Mouse (Mus musculus) stomach, embryonic 16.5 days (tissue): Measurements from ENCODE around the gene Tpsg1. TPM values are rescaled to one million over a fixed set of nuclear protein-coding genes. Genes with fewer than 3 reads are reported as not detected.

Source experiments
- ATAC-seq: fragments of 200-750 bp; cut with Nextera tagmentation; 2 replicates; pipeline ENCODE4 v1.8.0; 2017; ENCODE audit warnings: moderate number of reproducible peaks, moderate TSS enrichment; ENCODE audit not compliant: insufficient read depth, low FRiP score
- H3K27ac ChIP-seq: fragments of 300-500 bp; sonication (generic); 2 replicates; pipeline ENCODE4 v1.5.1; 2014; ENCODE audit warnings: low read length
- H3K27me3 ChIP-seq: fragments of 300-500 bp; sonication (generic); 2 replicates; pipeline ENCODE4 v1.6.1; 2014; ENCODE audit warnings: low read length, control low read depth, mixed read lengths; ENCODE audit not compliant: control insufficient read depth, insufficient read depth
- H3K36me3 ChIP-seq: fragments of 300-500 bp; sonication (generic); 2 replicates; pipeline ENCODE4 v1.6.1; 2014; ENCODE audit warnings: low read length; ENCODE audit not compliant: control insufficient read depth, insufficient read depth
- H3K4me1 ChIP-seq: fragments of 300-500 bp; sonication (generic); 2 replicates; pipeline ENCODE4 v1.6.1; 2014; ENCODE audit warnings: low read length, control low read depth, mixed read lengths; ENCODE audit not compliant: control insufficient read depth, insufficient read depth
- H3K4me2 ChIP-seq: fragments of 300-500 bp; sonication (generic); 2 replicates; pipeline ENCODE4 v1.6.1; 2014; ENCODE audit warnings: low read depth, low read length, mixed read lengths
- H3K4me3 ChIP-seq: fragments of 300-500 bp; sonication (generic); replicated peaks from 2 replicates; pipeline ENCODE4 v1.5.1; 2014; ENCODE audit warnings: mild to moderate bottlenecking, low read length
- H3K9ac ChIP-seq: fragments of 300-500 bp; sonication (generic); 2 replicates; pipeline ENCODE4 v1.6.1; 2014; ENCODE audit warnings: low read length
- H3K9me3 ChIP-seq: fragments of 300-500 bp; sonication (generic); replicated peaks from 2 replicates; pipeline ENCODE4 v1.6.1; 2016; ENCODE audit warnings: low read length, control low read depth; ENCODE audit not compliant: control insufficient read depth
- WGBS: fragments of 180-500 bp; shearing (Covaris S2); extraction: QIAGEN DNeasy Blood & Tissue Kit; methylation state at CpG from one replicate; pipeline ENCODE4 v1.1.7; 2014; 5-methylcytosine and 5-hydroxymethylcytosine counted together
- polyA plus RNA-seq: library from polyadenylated mRNA; unstranded; fragments of >200 nt; fragmentation: Nextera tagmentation; extraction: Ambion mirVana; gene quantifications from 2 replicates; pipeline ENCODE4 v1.2.1, GENCODE M21; 2015

Gene Tpsg1
- polyA plus RNA-seq, 1 experiment from 2014 or later: 3.5 TPM

DNA sequence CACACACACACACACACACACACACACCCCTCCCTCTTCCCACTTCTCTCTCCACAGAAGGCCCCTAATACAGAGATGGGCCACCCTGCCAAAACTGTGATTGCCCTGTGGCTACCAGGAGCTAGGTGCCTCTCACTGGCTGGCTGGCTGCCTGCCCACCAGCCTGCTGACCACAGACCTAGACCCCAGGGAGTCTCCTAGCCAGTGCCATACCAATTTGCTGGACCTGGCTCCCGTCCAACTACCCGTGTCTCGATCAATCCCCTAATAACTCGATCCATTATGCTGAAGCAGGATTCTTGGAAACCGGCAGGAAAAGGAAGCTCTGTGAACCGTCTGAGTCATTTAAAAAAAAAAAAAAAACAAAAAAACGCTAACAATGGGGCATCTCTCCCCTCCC, 41.7 kb downstream of the Tpsg1 start:
- no peaks in the 10 kb centered on the region for H3K9me3 ChIP-seq
- no peaks in the 10 kb centered on the region for H3K36me3 ChIP-seq
- WGBS: 31% methylated on average over 7 of the region's 7 CpGs
- H3K4me1 ChIP-seq: peaks cover 41% of the 10 kb centered on the region
- no peak overlapping the region for H3K4me3 ChIP-seq
- no peak overlapping the region for H3K9ac ChIP-seq
- no peak overlapping the region for H3K4me2 ChIP-seq
- H3K27ac ChIP-seq: no peak overlapping the region
- H3K27me3 ChIP-seq: no peaks in the 10 kb centered on the region
- no peak for ATAC-seq

GRCm38 (mm10) chr17:25411251-25411650, 42.2 kb downstream of the Tpsg1 start:
- Histone ChIP-seq H3K27me3 (no peaks in the 10 kb centered on the region), H3K4me1 (peaks cover 41% of the 10 kb centered on the region), H3K9me3 (no peaks in the 10 kb centered on the region), H3K9ac (no peak overlapping the region), H3K36me3 (no peaks in the 10 kb centered on the region), H3K4me2 (no peak overlapping the region), H3K27ac (no peak overlapping the region), H3K4me3 (no peak overlapping the region)
- ATAC-seq: no peak
- 51% methylated on average over 4 of the region's 4 CpGs for WGBS

DNA sequence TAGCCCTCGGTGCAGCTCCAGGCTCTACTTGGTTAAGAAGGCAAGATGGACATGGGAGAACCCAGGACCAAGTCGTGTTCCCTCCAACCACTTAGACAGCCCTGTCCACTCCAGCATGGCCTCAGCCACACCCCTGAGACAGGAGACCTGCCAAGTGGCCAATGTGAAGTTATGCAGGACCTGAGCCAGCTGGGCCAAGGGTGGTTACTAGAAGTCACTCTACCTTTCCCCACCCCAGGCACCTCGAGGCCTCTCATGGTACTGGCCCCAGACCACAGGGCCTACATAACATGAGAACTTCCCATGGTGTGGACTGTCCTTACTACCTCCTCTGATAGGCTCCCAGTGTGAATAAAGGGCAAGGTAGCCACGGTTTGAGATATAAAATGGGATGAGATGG, 45.1 kb downstream of the Tpsg1 start:
- Histone ChIP-seq H3K27ac (no peak overlapping the region), H3K4me3 (no peak overlapping the region), H3K9ac (no peak overlapping the region), H3K4me1 (peaks cover 54% of the 10 kb centered on the region), H3K9me3 (no peaks in the 10 kb centered on the region), H3K36me3 (no peaks in the 10 kb centered on the region), H3K4me2 (no peak overlapping the region), H3K27me3 (no peaks in the 10 kb centered on the region)
- ATAC-seq: no peak
- WGBS: 56% methylated on average over 4 of the region's 4 CpGs

DNA sequence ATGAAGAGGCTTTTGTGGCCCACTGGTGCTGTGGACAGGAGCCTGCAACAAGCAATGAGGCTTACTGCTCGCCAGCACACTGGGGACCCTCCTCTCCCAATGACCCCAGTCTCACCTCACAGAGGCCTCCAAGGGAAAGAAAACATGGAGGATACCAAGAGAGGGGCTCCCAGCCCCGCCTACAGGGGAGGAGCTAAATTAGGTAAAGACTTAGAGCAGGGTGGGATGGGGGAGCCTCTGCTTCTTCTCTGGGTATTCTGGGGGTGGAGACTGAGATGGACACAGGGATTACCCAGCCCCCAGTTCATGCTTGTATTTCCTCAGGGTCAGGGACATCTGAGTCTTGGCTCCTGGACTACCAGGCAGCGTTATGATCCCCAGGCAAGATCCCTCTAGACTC, 45.8 kb downstream of the Tpsg1 start:
- Histone ChIP-seq H3K4me3 (no peak overlapping the region), H3K4me2 (no peak overlapping the region), H3K4me1 (peaks cover 55% of the 10 kb centered on the region), H3K27me3 (no peaks in the 10 kb centered on the region), H3K36me3 (no peaks in the 10 kb centered on the region), H3K9ac (no peak overlapping the region; the same call in 1 of the 2 replicates), H3K9me3 (no peaks in the 10 kb centered on the region), H3K27ac (peak overlapping the region; percentile 56; the same call in 1 of the 2 replicates)
- ATAC-seq: no peak
- 45% methylated on average over 3 of the region's 3 CpGs for WGBS

- Histone ChIP-seq H3K9ac (peak overlapping the region; percentile 46; the same call in 1 of the 2 replicates), H3K4me1 (peaks cover 50% of the 10 kb centered on the region), H3K4me3 (no peak overlapping the region), H3K27me3 (no peaks in the 10 kb centered on the region), H3K9me3 (no peaks in the 10 kb centered on the region), H3K27ac (peak overlapping the region; percentile 56), H3K36me3 (no peaks in the 10 kb centered on the region), H3K4me2 (peak overlapping the region; percentile 17; the same call in 1 of the 2 replicates)
- 17% methylated on average over 6 of the region's 6 CpGs for WGBS
- ATAC-seq: peak; percentile 45; the same call in 1 of the 2 replicates
Observed at GRCm38 (mm10) chr17:25415421-25415913, 46.4 kb downstream of the Tpsg1 start.

GRCm38 (mm10) chr17:25416219-25416618, 47.1 kb downstream of the Tpsg1 start:
- H3K9me3 ChIP-seq: no peaks in the 10 kb centered on the region
- H3K4me2 ChIP-seq: peak overlapping the region; percentile 17
- H3K36me3 ChIP-seq: no peaks in the 10 kb centered on the region
- WGBS: 8% methylated on average over 3 of the region's 3 CpGs
- no peak overlapping the region for H3K4me3 ChIP-seq
- peak; percentile 61; the same call in 1 of the 2 replicates for ATAC-seq
- peak overlapping the region; percentile 18; the same call in 1 of the 2 replicates for H3K9ac ChIP-seq
- H3K27ac ChIP-seq: peak overlapping the region; percentile 56
- H3K27me3 ChIP-seq: no peaks in the 10 kb centered on the region
- peaks cover 49% of the 10 kb centered on the region for H3K4me1 ChIP-seq

DNA sequence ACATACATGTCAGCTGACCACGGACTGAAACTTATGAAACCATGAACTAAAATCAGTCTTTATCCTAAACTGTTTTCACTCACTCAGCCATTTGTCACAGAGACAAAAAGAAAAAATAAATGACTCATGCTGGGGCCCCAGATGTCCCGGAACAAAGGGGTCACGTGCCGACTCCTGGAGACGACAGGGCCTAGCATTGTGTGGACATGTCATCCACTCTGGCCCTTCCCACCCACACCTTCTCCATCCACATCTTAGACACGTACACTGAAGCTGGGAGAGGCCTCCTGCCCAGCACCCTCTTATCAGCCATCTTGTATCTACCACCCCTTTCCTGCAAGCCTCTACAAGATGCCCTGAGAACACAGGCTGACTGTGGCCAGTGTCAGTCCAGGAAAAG, 48.9 kb downstream of the Tpsg1 start:
- Histone ChIP-seq H3K4me1 (peaks cover 45% of the 10 kb centered on the region), H3K27ac (no peak overlapping the region), H3K9me3 (no peaks in the 10 kb centered on the region), H3K36me3 (no peaks in the 10 kb centered on the region; the same call in 1 of the 2 replicates), H3K4me2 (no peak overlapping the region), H3K4me3 (no peak overlapping the region), H3K27me3 (no peaks in the 10 kb centered on the region), H3K9ac (no peak overlapping the region)
- no peak for ATAC-seq
- 64% methylated on average over 6 of the region's 6 CpGs for WGBS

DNA sequence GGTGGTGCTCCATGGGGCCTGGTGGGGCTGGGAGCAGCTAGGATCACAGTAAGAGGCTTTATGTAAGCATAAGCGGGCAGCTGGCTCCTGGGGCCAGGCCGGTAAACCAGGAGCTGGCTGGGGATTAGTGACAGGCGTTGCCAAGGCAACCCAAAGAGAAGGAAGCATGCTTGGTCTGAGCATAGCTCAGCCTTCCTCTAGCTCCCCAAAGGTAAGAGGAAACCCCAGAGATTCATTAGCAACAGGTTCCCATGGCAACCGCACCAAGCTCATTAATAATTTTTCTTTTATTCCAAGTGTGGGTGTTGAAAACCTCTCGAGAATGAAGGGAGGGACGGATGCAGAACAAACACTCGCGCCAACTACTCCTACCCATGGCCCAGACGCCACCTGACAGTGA, 49.9 kb downstream of the Tpsg1 start:
- H3K4me3 ChIP-seq: no peak overlapping the region
- no peaks in the 10 kb centered on the region for H3K27me3 ChIP-seq
- H3K9ac ChIP-seq: no peak overlapping the region
- no peaks in the 10 kb centered on the region for H3K9me3 ChIP-seq
- no peak overlapping the region for H3K4me2 ChIP-seq
- ATAC-seq: no peak
- H3K4me1 ChIP-seq: peaks cover 43% of the 10 kb centered on the region
- H3K27ac ChIP-seq: no peak overlapping the region
- WGBS: 32% methylated on average over 9 of the region's 9 CpGs
- no peaks in the 10 kb centered on the region; the same call in 1 of the 2 replicates for H3K36me3 ChIP-seq

DNA sequence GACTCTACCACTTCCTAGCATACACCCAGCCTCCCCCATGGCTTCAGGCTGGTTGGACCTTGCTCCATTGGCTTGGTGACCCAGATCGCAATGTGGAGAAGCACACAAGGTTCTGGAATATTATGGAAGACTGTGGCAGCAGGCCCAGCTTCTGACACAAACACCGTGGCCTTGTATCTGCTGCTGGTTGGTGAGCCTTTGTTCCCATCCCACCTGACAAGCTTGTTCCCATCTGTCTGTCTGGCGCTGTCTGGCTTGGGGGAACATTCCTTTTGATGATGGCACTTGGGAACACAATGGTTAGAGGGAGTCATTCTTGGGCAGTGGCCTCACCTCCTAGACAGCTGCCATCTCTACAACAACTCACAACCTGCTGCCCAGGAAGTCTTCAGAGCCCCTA, 51.9 kb downstream of the Tpsg1 start:
- no peak overlapping the region for H3K27ac ChIP-seq
- WGBS: 86% methylated on average over 3 of the region's 3 CpGs

More for the DNA sequence above, 51.9 kb downstream of the Tpsg1 start:
- ATAC-seq: no peak
- H3K9ac ChIP-seq: no peak overlapping the region
- H3K4me2 ChIP-seq: no peak overlapping the region
- H3K36me3 ChIP-seq: no peaks in the 10 kb centered on the region; the same call in 1 of the 2 replicates
- H3K4me1 ChIP-seq: peaks cover 23% of the 10 kb centered on the region
- no peak overlapping the region for H3K4me3 ChIP-seq
- H3K9me3 ChIP-seq: no peaks in the 10 kb centered on the region
- H3K27me3 ChIP-seq: no peaks in the 10 kb centered on the region
